Mouse (Mus musculus) gastrocnemius, adult 8-10 months (tissue): ENCODE measurements at regions not wholly inside any gene's neighbourhood (a gene's known extent, or its start where the extent isn't known, plus 50 kb on each side); places are given as distances from the start of the nearest gene placed in this dataset. TPM values are rescaled to one million over a fixed set of nuclear protein-coding genes. Genes with fewer than 3 reads are reported as not detected.

Source experiments
- DNase-seq, 2 experiments: peaks; one replicate each; pipeline ENCODE4 v3.0.0; 2022; ENCODE audit warnings: low spot score in 2 of 2
- microRNA-seq: library from miRNA; unstranded; fragments of <30 nt; microRNA quantifications from one replicate; pipeline ENCODE4 v1.2.0, GENCODE M21; 2022

DNA sequence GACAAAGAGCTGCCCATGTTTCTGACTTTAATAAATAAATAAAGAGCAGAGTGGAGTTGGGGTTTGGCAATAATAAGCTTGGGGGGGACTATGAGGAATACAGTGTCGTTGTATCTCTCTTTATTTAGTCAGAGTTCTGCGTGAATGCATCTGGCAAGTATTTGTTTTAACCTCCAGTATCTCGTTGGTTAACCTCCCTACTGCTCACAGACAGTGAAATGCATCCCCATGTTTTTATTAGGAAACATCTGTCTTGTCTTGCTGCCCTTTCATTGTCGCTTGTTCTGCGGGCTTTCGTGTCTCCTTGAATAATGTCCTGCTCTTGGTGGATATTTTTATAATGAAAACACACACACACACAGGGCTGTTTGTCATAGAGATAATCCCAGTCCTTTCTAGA is 118.8 kb upstream of the Ccdc54 start:
- no peak for DNase-seq

DNA sequence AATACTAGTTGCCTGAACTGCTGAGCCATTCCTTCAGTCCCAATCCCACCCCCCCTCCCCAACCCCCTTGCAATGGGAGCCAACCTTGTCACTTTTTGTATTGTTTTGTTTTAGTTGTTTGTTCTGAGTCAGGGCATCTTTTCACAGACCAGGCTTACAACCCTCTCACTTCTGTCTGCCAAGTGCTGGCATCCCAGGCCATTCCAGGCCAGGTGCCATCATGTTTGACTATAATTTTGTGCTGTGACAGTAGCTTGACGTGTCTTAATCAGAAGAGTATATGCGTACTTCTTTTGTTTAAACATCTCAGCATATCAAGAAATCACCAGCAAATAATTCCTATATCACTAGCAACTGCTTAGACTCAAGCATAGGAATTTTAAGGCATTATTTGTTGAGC is 117.0 kb upstream of the Ccdc54 start:
- no peak for DNase-seq

DNA sequence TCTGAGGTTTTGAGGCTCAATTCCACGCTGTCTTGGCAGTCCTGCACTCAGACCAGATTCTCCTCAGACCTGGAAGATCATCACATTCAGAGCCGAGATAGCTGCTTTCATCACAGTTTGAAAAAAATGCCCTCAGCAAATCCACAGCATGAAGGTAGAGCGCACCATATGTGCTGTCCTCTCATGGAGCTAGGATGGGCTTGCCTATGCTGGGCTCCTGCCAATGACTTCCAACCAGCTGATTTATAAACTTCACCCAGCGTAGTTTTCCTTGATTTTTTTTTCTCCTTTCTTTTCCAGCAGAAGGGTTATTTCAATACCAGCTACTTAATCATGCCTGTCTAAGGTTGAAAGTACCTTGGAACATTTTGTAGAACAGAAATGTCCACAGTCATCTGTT is 115.0 kb upstream of the Ccdc54 start:
- DNase-seq = no peak

DNA sequence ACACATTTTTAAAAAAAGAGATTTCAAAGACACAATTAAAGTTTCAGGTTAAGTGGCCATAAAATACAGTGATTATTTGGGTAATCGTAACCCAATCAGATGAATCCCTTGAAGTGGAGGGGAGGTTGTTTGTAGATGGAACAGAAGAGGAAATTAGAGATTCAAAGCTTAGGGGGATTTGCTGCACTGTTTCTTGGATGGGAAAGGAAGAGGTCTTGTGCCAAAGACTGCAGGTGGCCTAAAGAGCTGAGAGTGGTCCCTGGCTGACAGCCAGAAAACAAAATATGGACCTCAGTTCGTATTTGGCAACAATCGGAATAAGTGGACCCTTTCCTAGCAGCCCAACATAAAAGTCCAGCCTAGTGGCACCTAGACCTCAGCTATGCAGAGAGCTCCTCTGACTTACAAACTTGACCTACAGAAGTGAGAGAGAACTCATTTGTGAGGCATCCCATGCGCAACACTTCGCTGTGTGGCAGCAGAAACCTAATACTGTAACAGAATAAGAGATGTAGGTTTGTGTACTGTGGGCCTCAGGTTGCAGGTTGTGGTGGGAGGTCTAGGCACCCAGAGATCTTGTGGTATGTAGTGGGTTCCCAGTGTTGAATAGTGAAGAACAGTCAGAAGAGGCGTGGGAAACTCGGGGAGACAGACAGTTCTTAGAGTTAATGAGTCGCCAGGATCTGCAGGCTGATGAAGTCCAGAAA is 110.0 kb upstream of the Ccdc54 start:
- DNase-seq = no peak

DNA sequence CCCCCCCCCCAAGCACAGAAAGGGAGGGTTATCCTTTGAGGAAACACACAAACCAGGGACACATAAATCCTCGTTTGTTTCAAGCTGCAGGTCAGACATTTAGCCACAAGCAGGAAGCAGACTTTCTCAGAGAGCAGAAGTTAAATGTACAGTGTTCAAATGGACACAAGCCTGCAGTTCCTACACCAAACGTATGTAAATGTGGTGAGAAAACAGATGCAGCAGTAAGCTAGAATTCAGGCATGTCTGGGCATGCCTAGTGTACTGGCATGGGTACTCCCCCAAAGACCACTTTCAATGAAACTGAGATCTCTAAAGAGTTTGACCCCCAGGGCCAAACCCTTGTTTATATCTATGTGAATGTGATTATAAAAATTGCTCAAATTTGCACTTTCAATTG is 109.2 kb upstream of the Ccdc54 start:
- no peak for DNase-seq

DNA sequence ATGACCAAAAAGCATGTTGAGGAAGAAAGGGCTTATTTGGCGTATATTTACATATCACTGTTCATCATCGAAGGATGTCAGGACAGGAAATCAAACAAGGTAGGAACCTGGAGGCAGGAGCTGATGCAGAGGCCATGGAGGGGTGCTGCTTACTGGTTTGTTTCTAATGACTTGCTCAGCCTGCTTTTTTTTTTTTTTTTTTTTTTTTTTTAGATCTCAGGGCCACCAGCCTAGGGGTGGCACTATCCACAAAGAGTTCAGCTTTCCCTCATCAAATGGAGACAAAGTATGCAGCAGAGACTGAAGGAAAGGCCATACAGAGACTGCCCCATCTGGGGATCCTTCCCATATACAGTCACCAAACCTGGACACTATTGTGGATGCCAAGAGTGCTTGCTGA is 106.8 kb upstream of the Ccdc54 start:
- no peak for DNase-seq

DNA sequence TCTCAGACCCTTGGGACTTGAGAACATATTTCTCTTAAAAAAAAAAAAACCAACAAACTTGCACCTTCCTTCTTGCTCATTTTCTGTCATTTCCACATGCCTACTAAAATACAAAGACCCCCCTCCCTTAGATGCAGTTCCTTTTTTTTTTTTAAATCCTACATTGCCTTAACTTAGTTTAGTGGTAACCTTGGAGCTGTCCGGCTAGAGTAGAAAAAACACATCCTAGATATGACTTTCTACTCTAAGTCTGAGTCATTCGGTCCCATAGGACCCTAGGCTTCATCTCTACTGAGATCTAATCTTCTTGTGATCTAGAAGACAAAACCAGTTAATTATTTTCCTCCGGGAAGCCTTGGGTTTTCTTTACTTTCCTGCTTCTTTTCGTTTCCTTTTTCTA is 105.1 kb upstream of the Ccdc54 start:
- no peak for DNase-seq

DNA sequence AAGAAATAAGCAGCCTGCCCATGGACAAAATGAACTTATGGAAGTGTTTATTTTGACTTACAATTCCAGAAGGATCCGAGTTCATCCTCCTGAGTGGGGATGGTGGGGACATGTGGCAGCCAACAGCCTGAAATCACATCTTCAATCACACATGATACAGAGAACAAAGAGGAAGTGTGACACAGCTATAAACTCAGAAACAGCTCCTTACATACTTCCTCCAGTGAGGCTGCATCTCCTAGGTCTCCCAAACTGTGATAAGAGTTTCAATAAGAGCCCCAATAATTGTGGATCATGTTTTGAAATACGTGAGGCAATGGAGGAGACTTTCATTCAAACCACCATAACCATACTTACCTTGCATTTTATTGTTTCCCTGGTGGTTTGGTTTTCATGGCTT is 103.1 kb upstream of the Ccdc54 start:
- no peak for DNase-seq

DNA sequence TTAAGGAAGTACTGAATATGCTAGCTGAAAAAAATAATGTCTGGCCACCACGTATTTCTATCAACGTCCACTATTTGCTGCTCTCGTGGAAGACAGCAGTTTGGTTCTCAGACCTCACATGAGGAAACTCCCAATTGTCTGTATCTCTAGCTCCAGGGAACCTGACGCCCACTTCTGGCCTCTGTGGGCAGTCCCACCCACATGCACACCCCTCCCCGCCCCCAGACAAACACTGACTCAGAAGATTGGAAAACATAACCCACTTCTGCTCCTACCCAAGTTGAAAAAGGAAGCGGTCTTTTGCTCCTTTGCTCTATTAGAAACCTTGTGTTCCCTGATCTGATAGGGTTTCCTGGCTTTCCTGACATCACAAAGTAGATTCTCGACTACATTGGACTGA is 99.9 kb upstream of the Ccdc54 start:
- no peak for DNase-seq

DNA sequence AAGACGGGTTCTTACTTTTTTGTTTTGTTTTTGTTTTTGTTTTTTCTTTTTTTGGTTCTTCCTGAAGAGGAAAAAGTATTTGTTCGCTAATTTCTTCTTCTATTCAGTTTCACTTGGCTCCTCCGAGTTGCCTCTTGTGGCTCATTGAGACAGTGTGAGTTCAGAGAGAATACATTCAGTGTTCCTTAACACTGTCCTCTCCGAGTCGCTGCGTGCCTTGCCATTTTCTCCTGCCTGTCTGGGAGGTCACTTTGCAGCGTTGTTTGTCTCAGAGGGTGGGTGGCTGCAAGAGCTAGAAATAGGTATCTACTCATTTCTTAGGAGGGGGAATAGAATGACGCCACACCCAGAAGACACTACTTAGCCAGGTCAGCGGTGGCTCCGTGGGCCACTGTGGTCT is 98.6 kb upstream of the Ccdc54 start:
- DNase-seq = no peak

DNA sequence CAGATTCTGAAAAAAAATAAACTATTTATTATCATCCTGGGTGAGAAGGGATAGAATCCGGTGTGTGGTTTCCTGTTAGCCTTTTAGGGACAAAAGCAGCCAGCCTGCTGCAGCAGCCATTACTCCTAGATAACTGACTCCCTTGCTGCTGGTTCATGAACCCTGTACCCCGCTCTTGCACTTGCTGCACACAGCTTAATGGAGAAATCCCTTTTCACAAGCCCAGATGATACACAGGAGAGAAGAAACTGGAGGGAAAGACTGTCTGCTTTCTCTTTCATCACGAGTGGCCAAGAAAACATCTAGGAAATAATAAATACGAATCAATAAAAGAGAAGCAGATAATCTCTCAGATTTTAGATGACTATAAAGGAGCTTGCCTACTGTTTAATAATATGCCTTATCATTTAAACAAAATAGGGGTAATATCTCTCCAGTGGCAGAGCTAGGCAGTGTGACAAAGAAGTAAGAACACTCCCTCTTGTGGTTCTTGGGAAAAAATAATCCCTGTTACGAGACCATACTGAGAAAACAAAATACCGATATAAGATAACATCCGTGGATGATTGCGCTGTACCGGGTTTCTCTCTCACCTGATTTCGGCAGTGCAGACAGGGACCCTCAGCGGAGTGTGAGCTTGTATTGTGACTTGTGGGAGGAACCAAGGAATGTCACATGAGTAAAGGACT is 98.0 kb upstream of the Ccdc54 start:
- no peak for DNase-seq

DNA sequence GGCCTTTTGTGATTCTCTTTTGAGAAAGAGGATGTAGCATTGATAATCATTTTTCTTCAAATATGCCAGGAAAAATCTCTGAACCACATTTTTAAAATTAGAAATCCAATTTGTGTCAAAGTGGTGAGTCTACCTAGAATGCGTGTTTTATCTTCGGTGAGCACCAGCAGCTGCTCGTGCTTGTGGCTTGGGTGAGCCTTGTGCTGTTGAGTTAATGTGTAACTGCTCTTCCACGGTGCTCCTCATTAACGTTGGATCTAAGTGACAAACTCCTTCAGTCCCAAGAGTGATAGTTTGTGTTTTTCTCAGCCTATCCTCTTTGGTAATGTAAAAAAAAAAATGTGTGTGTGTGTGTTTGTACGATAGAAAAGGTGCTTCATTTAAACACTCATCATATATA is 88.7 kb upstream of the Ccdc54 start:
- no peak for DNase-seq

DNA sequence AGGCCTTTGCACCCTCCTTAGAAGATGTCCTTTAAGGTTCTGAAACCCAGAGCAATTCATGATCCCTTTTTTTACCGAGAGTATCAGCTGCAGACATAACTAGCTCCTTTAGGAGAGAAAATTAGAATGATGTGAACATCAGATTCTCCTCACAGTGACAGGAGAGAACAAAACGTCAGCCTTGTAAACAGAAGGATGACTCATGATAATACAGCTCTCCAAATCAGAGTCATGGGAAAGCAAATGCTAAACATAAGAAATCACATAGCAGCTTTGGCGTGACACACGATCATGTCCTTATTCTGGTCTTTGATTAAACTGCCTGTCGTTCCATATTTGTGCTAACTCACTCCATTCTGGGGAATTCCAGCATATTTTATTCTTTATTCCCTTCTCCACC is 82.4 kb upstream of the Ccdc54 start:
- DNase-seq = no peak

DNA sequence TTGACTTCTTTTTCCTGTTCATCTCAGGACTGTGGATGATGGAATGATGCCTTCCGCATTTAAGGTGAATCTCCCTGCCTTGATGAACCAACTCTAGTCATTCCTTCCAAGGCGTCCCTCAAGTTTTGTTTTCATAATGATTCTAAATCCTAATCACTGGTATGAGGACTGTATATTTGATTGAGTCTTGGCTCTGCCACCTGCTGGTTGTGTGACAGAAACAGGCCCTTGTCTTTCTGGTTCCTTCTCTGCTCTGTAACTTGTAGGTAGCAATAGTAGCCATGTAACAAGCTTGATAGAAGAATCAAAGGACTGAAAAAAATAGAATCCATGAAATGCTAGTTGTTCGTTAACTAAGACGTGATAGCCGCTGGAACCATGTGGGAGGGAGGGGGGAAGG is 81.8 kb upstream of the Ccdc54 start:
- DNase-seq = no peak

DNA sequence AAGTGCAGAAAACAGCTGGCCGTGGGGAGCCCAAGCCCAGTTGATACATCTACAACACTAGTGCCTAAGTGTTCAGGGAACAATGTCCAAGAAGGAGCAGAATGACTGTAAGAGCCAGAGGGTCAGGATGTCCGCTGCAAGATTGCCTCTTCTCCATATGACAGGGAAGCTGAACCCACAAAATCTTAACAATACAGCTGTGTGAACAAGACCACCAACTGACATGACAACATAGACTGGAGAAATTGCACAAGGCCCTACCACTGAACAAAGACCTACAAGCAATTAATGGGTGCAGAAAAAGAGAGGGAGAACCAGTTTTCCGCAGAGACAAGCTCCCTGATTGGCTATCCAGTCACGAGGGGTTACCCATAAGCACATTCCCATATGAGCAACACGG is 80.2 kb upstream of the Ccdc54 start:
- no peak for DNase-seq

DNA sequence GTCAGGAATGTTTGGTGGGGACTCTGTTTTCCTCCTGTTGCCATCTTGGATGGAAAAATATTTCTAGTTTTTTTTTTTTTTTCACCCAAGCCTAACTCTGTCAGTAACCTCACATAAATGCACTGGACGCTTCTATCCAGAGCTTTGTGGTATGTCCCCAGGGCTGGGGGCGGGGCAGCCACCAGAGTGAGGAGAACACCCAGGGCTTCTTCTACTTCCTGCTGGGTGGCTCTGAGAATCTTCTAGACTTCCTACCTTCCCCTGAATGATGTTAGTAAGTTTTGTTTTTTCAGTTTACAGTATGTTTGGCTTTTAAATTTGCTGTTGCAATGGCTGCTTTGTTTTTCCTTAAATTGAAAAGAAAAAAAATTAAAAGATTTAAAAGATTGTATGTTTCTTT is 73.3 kb upstream of the Ccdc54 start:
- no peak for DNase-seq

Small RNAs in the stretch of these regions (microRNA-seq; reads per million reads assigned to microRNA genes)
- not detected for gene Mir6363
